Mouse (Mus musculus) gastrocnemius, postnatal 36 days (tissue): Measurements from ENCODE around the gene Bhlhe23. TPM values are rescaled to one million over a fixed set of nuclear protein-coding genes. Genes with fewer than 3 reads are reported as not detected.

Experiments
- DNase-seq, 2 experiments: peaks; one replicate each; pipeline ENCODE4 v3.0.0; 2022
- intact Hi-C: fragments of 180-260 bp; cut with DNase I; formaldehyde crosslinking; loops from one replicate; pipeline ENCODE4 v1.15.1; 2025
- total RNA-seq, 2 experiments: library from RNA; stranded (reverse); gene quantifications; 2 replicates each; pipeline ENCODE4 v1.2.3; 2021

The Bhlhe23 gene
- total RNA-seq, 2 experiments from 2014 or later: not detected

- intact Hi-C loops: no loop called here
- no peak for DNase-seq
Observed at GRCm38 (mm10) chr2:180731036-180731435, 45.7 kb downstream of the Bhlhe23 start.

GRCm38 (mm10) chr2:180727613-180728021 is 49.1 kb downstream of the Bhlhe23 start:
- DNase-seq: no peak
- intact Hi-C loops: no loop called here

GRCm38 (mm10) chr2:180726658-180727442 is 49.9 kb downstream of the Bhlhe23 start:
- no peak for DNase-seq
- intact Hi-C loops: no loop called here

- intact Hi-C loops: no loop called here
- DNase-seq: no peak
Observed at GRCm38 (mm10) chr2:180725856-180726629, 50.7 kb downstream of the Bhlhe23 start.

- intact Hi-C loops: no loop called here
- DNase-seq: no peak
Observed at GRCm38 (mm10) chr2:180725414-180725778, 51.3 kb downstream of the Bhlhe23 start.

GRCm38 (mm10) chr2:180724585-180725413 is 51.9 kb downstream of the Bhlhe23 start, which contains the start of gene Slc17a9:
TSS of gene Slc17a9 (plus strand) at chr2:180725263.
- intact Hi-C loops: no loop called here

More at GRCm38 (mm10) chr2:180724585-180725413, 51.9 kb downstream of the Bhlhe23 start, which contains the start of gene Slc17a9:
- peak in 1 of 2 experiments; percentile 22 for DNase-seq

Other genes with a start within 250 kb of the Bhlhe23 start
- 1 to 10 TPM; 4.2 to 5.3 TPM for gene Mrgbp, start 195.6 kb downstream of the Bhlhe23 start, total RNA-seq
- 10 to 100 TPM; 20.4 to 21.4 TPM for gene Ogfr, start 187.7 kb downstream of the Bhlhe23 start, total RNA-seq
- gene Col9a3, start 179.1 kb downstream of the Bhlhe23 start, total RNA-seq: under 1 TPM in 1 of 2 experiments, not detected in 1; 0.15 TPM
- not detected for gene Tcfl5, start 134.2 kb downstream of the Bhlhe23 start, total RNA-seq
- 10 to 100 TPM; 14.3 to 17.5 TPM for gene Dido1, start 66.9 kb downstream of the Bhlhe23 start, total RNA-seq
- gene Gid8, start 66.8 kb downstream of the Bhlhe23 start, total RNA-seq: 10 to 100 TPM; 32.1 to 33.8 TPM
- gene Slc17a9, start 51.6 kb downstream of the Bhlhe23 start, total RNA-seq: under 1 TPM in 1 of 2 experiments, not detected in 1; 0.33 TPM
- 10 to 100 TPM; 33.5 to 37.3 TPM for gene Ythdf1, start 144.0 kb upstream of the Bhlhe23 start, total RNA-seq
- not detected for gene Birc7, start 152.1 kb upstream of the Bhlhe23 start, total RNA-seq
- gene Nkain4, start 177.8 kb upstream of the Bhlhe23 start, total RNA-seq: not detected
- gene Arfgap1, start 190.3 kb upstream of the Bhlhe23 start, total RNA-seq: 10 to 100 TPM; 28.3 to 30.0 TPM
- 1 to 10 TPM; 1.6 to 1.8 TPM for gene Col20a1, start 209.6 kb upstream of the Bhlhe23 start, total RNA-seq